Mouse (Mus musculus) forebrain, embryonic 15.5 days (tissue): ENCODE results near the gene Sertad3. TPM values are rescaled to one million over a fixed set of nuclear protein-coding genes. Genes with fewer than 3 reads are reported as not detected.

Experiments used
- ATAC-seq: fragments of 200-750 bp; cut with Nextera tagmentation; replicated peaks from 2 replicates; pipeline ENCODE4 v1.8.0; 2017; ENCODE audit warnings: mild to moderate bottlenecking, moderate TSS enrichment, moderate library complexity
- H3K27ac ChIP-seq: fragments of 300-500 bp; sonication (generic); replicated peaks from 2 replicates; pipeline ENCODE4 v1.5.1; 2015; ENCODE audit warnings: mild to moderate bottlenecking, inconsistent platforms
- H3K27me3 ChIP-seq: fragments of 300-500 bp; sonication (generic); 2 replicates; pipeline ENCODE4 v1.6.1; 2015; ENCODE audit warnings: inconsistent platforms
- H3K36me3 ChIP-seq: fragments of 300-500 bp; sonication (generic); 2 replicates; pipeline ENCODE4 v1.6.1; 2015; ENCODE audit warnings: mild to moderate bottlenecking, inconsistent platforms
- H3K4me1 ChIP-seq: fragments of 300-500 bp; sonication (generic); 2 replicates; pipeline ENCODE4 v1.6.1; 2015; ENCODE audit warnings: inconsistent platforms
- H3K4me2 ChIP-seq: fragments of 300-500 bp; sonication (generic); replicated peaks from 2 replicates; pipeline ENCODE4 v1.6.1; 2015; ENCODE audit warnings: mild to moderate bottlenecking, inconsistent platforms
- H3K4me3 ChIP-seq: fragments of 300-500 bp; sonication (generic); 2 replicates; pipeline ENCODE4 v1.5.1; 2015; ENCODE audit warnings: mild to moderate bottlenecking, inconsistent platforms
- H3K9ac ChIP-seq: fragments of 300-500 bp; sonication (generic); replicated peaks from 2 replicates; pipeline ENCODE4 v1.6.1; 2015; ENCODE audit warnings: mild to moderate bottlenecking, inconsistent platforms
- H3K9me3 ChIP-seq: fragments of 300-500 bp; sonication (generic); 2 replicates; pipeline ENCODE4 v1.6.1; 2016; ENCODE audit warnings: inconsistent platforms
- WGBS: fragments of 180-500 bp; shearing (Covaris S2); methylation state at CpG from one replicate; pipeline ENCODE4 v1.1.7; 2015; ENCODE audit warnings: mixed read lengths; 5-methylcytosine and 5-hydroxymethylcytosine counted together
- polyA plus RNA-seq: library from polyadenylated mRNA; unstranded; fragments of >200 nt; fragmentation: Nextera tagmentation; extraction: Ambion mirVana; gene quantifications from 2 replicates; pipeline ENCODE4 v1.2.1, GENCODE M21; 2015

The Sertad3 gene
- polyA plus RNA-seq, 1 experiment from 2014 or later, result 13.8 TPM

GRCm38 (mm10) chr7:27501620-27502019 lies 28.1 kb downstream of the Sertad3 start:
- 72% methylated on average over 4 of the region's 4 CpGs for WGBS
- no peak for ATAC-seq
- no peak overlapping the region for H3K4me3 ChIP-seq

GRCm38 (mm10) chr7:27506765-27507370 lies 33.3 kb downstream of the Sertad3 start:
- peak overlapping the region; percentile 65 for H3K4me3 ChIP-seq
- H3K4me1 ChIP-seq, result peaks cover 12% of the 10 kb centered on the region
- peak overlapping the region; percentile 95; the same call in 1 of the 2 replicates for H3K27ac ChIP-seq
- H3K9ac ChIP-seq, result no peak overlapping the region
- ATAC-seq, result no peak
- H3K9me3 ChIP-seq, result no peaks in the 10 kb centered on the region
- 45% methylated on average over 9 of the region's 9 CpGs for WGBS
- no peaks in the 10 kb centered on the region for H3K27me3 ChIP-seq
- no peaks in the 10 kb centered on the region for H3K36me3 ChIP-seq
- peak overlapping the region; percentile 67 for H3K4me2 ChIP-seq

More at GRCm38 (mm10) chr7:27501620-27502019, 28.1 kb downstream of the Sertad3 start:
- Histone ChIP-seq H3K4me1 (no peaks in the 10 kb centered on the region), H3K27me3 (no peaks in the 10 kb centered on the region), H3K9me3 (no peaks in the 10 kb centered on the region), H3K36me3 (no peaks in the 10 kb centered on the region), H3K27ac (no peak overlapping the region), H3K9ac (no peak overlapping the region), H3K4me2 (no peak overlapping the region)

GRCm38 (mm10) chr7:27507711-27508647 lies 34.4 kb downstream of the Sertad3 start:
- H3K27me3 ChIP-seq, result no peaks in the 10 kb centered on the region
- H3K9me3 ChIP-seq, result no peaks in the 10 kb centered on the region
- H3K4me3 ChIP-seq, result peak overlapping the region; percentile 65
- peak overlapping the region; percentile 65 for H3K9ac ChIP-seq
- peak; percentile 90 for ATAC-seq
- peaks cover 12% of the 10 kb centered on the region for H3K4me1 ChIP-seq
- peak overlapping the region; percentile 95 for H3K27ac ChIP-seq
- no peaks in the 10 kb centered on the region for H3K36me3 ChIP-seq
- H3K4me2 ChIP-seq, result peak overlapping the region; percentile 67
- under 1% methylated on average over 54 of the region's 54 CpGs for WGBS

- Histone ChIP-seq H3K9me3 (no peaks in the 10 kb centered on the region), H3K4me1 (peaks cover 12% of the 10 kb centered on the region), H3K36me3 (no peaks in the 10 kb centered on the region), H3K4me3 (peak overlapping the region; percentile 65; the same call in 1 of the 2 replicates), H3K9ac (no peak overlapping the region), H3K27me3 (no peaks in the 10 kb centered on the region), H3K4me2 (peak overlapping the region; percentile 67), H3K27ac (peak overlapping the region; percentile 95)
- 20% methylated on average over 6 of the region's 6 CpGs for whole genome bisulfite sequencing
- ATAC-seq, result peak; percentile 53
Measured at GRCm38 (mm10) chr7:27508648-27509005, 35.1 kb downstream of the Sertad3 start.

- Histone ChIP-seq H3K9me3 (no peaks in the 10 kb centered on the region), H3K27ac (no peak overlapping the region), H3K4me3 (no peak overlapping the region), H3K9ac (no peak overlapping the region), H3K27me3 (no peaks in the 10 kb centered on the region), H3K4me1 (peaks cover 12% of the 10 kb centered on the region), H3K4me2 (no peak overlapping the region), H3K36me3 (no peaks in the 10 kb centered on the region)
- 81% methylated on average over 2 of the region's 2 CpGs for WGBS
- no peak for ATAC-seq
Measured at GRCm38 (mm10) chr7:27510809-27511208, 37.2 kb downstream of the Sertad3 start.

GRCm38 (mm10) chr7:27514961-27515360 lies 41.4 kb downstream of the Sertad3 start:
- H3K9ac ChIP-seq, result no peak overlapping the region
- no peaks in the 10 kb centered on the region for H3K4me1 ChIP-seq
- H3K36me3 ChIP-seq, result no peaks in the 10 kb centered on the region
- H3K27ac ChIP-seq, result no peak overlapping the region
- WGBS, result 70% methylated on average over 9 of the region's 9 CpGs
- H3K27me3 ChIP-seq, result no peaks in the 10 kb centered on the region
- no peaks in the 10 kb centered on the region for H3K9me3 ChIP-seq
- H3K4me3 ChIP-seq, result no peak overlapping the region
- H3K4me2 ChIP-seq, result no peak overlapping the region
- ATAC-seq, result no peak

GRCm38 (mm10) chr7:27518314-27518713 lies 44.7 kb downstream of the Sertad3 start:
- no peaks in the 10 kb centered on the region for H3K9me3 ChIP-seq
- no peak overlapping the region for H3K9ac ChIP-seq
- no peaks in the 10 kb centered on the region for H3K4me1 ChIP-seq
- no peaks in the 10 kb centered on the region for H3K27me3 ChIP-seq
- 89% methylated on average over 9 of the region's 9 CpGs for WGBS
- H3K4me2 ChIP-seq, result no peak overlapping the region
- H3K4me3 ChIP-seq, result no peak overlapping the region
- no peak overlapping the region for H3K27ac ChIP-seq
- H3K36me3 ChIP-seq, result no peaks in the 10 kb centered on the region
- ATAC-seq, result no peak

GRCm38 (mm10) chr7:27520104-27520503 lies 46.5 kb downstream of the Sertad3 start:
- no peak for ATAC-seq
- H3K9me3 ChIP-seq, result no peaks in the 10 kb centered on the region
- H3K27ac ChIP-seq, result no peak overlapping the region
- no peaks in the 10 kb centered on the region for H3K4me1 ChIP-seq
- no peaks in the 10 kb centered on the region for H3K27me3 ChIP-seq
- no peak overlapping the region for H3K4me2 ChIP-seq
- no peak overlapping the region for H3K4me3 ChIP-seq
- no peak overlapping the region for H3K9ac ChIP-seq
- H3K36me3 ChIP-seq, result no peaks in the 10 kb centered on the region

- no peak for ATAC-seq
- WGBS, result 86% methylated on average over 1 of the region's 1 CpGs
- no peaks in the 10 kb centered on the region for H3K4me1 ChIP-seq
Measured at GRCm38 (mm10) chr7:27520599-27520998, 47.0 kb downstream of the Sertad3 start.

GRCm38 (mm10) chr7:27522967-27523366 lies 49.4 kb downstream of the Sertad3 start, which contains the start of gene Hipk4:
Gene Hipk4, plus strand, starts transcription at chr7:27523267.
- no peaks in the 10 kb centered on the region for H3K9me3 ChIP-seq
- no peak within 1 kb of the TSS for H3K27ac ChIP-seq
- ATAC-seq, result no peak
- H3K36me3 ChIP-seq, result no peaks in the 10 kb centered on the region
- H3K4me2 ChIP-seq, result no peak within 1 kb of the TSS
- no peak within 1 kb of the TSS for H3K4me3 ChIP-seq
- 61% methylated on average over 5 of the region's 5 CpGs for WGBS
- H3K9ac ChIP-seq, result no peak within 1 kb of the TSS
- H3K27me3 ChIP-seq, result no peaks in the 10 kb centered on the region
- no peaks in the 10 kb centered on the region for H3K4me1 ChIP-seq

More at GRCm38 (mm10) chr7:27520599-27520998, 47.0 kb downstream of the Sertad3 start:
- Histone ChIP-seq H3K36me3 (no peaks in the 10 kb centered on the region), H3K4me3 (no peak overlapping the region), H3K4me2 (no peak overlapping the region), H3K9me3 (no peaks in the 10 kb centered on the region), H3K9ac (no peak overlapping the region), H3K27me3 (no peaks in the 10 kb centered on the region), H3K27ac (no peak overlapping the region)

- Histone ChIP-seq H3K4me3 (no peak overlapping the region), H3K36me3 (no peaks in the 10 kb centered on the region), H3K27ac (no peak overlapping the region), H3K4me2 (no peak overlapping the region), H3K27me3 (no peaks in the 10 kb centered on the region), H3K9ac (no peak overlapping the region), H3K9me3 (no peaks in the 10 kb centered on the region), H3K4me1 (no peaks in the 10 kb centered on the region)
- no peak for ATAC-seq
- WGBS, result 94% methylated on average over 13 of the region's 13 CpGs
Measured at GRCm38 (mm10) chr7:27523805-27524204, 50.2 kb downstream of the Sertad3 start.

- Histone ChIP-seq H3K4me2 (no peak overlapping the region), H3K27ac (no peak overlapping the region), H3K4me3 (no peak overlapping the region), H3K27me3 (no peaks in the 10 kb centered on the region), H3K9ac (no peak overlapping the region), H3K9me3 (no peaks in the 10 kb centered on the region), H3K36me3 (peaks cover 7% of the 10 kb centered on the region; the same call in 1 of the 2 replicates), H3K4me1 (no peaks in the 10 kb centered on the region)
- 24% methylated on average over 10 of the region's 10 CpGs for WGBS
- peak; percentile 83 for ATAC-seq
Measured at GRCm38 (mm10) chr7:27526039-27526827, 52.7 kb downstream of the Sertad3 start.
